Mouse (Mus musculus) midbrain, embryonic 13.5 days (tissue): ENCODE results near the gene Wfdc12. TPM values are rescaled to one million over a fixed set of nuclear protein-coding genes. Genes with fewer than 3 reads are reported as not detected.

ENCODE experiments used
- ATAC-seq: fragments of 200-750 bp; cut with Nextera tagmentation; 2 replicates; pipeline ENCODE4 v1.8.0; 2017; ENCODE audit warnings: mild to moderate bottlenecking, moderate TSS enrichment, moderate library complexity
- H3K27ac ChIP-seq: fragments of 300-500 bp; sonication (generic); 2 replicates; pipeline ENCODE4 v1.5.1; 2015; ENCODE audit warnings: inconsistent platforms, mild to moderate bottlenecking, moderate library complexity
- H3K27me3 ChIP-seq: fragments of 300-500 bp; sonication (generic); 2 replicates; pipeline ENCODE4 v1.6.1; 2015; ENCODE audit warnings: mild to moderate bottlenecking, inconsistent platforms
- H3K36me3 ChIP-seq: fragments of 300-500 bp; sonication (generic); 2 replicates; pipeline ENCODE4 v1.6.1; 2015; ENCODE audit warnings: mild to moderate bottlenecking, inconsistent platforms
- H3K4me1 ChIP-seq: fragments of 300-500 bp; sonication (generic); replicated peaks from 2 replicates; pipeline ENCODE4 v1.6.1; 2015; ENCODE audit warnings: inconsistent platforms
- H3K4me2 ChIP-seq: fragments of 300-500 bp; sonication (generic); replicated peaks from 2 replicates; pipeline ENCODE4 v1.6.1; 2015; ENCODE audit warnings: moderate library complexity, mild to moderate bottlenecking, inconsistent platforms
- H3K4me3 ChIP-seq: fragments of 300-500 bp; sonication (generic); replicated peaks from 2 replicates; pipeline ENCODE4 v1.5.1; 2015; ENCODE audit warnings: mild to moderate bottlenecking, inconsistent platforms
- H3K9ac ChIP-seq: fragments of 300-500 bp; sonication (generic); replicated peaks from 2 replicates; pipeline ENCODE4 v1.6.1; 2015; ENCODE audit warnings: mild to moderate bottlenecking, inconsistent platforms
- H3K9me3 ChIP-seq: fragments of 300-500 bp; sonication (generic); 2 replicates; pipeline ENCODE4 v1.6.1; 2016; ENCODE audit warnings: mild to moderate bottlenecking, inconsistent platforms
- WGBS: fragments of 180-500 bp; shearing (Covaris S2); methylation state at CpG from one replicate; pipeline ENCODE4 v1.1.7; 2015; 5-methylcytosine and 5-hydroxymethylcytosine counted together
- polyA plus RNA-seq: library from polyadenylated mRNA; unstranded; fragments of >200 nt; fragmentation: Nextera tagmentation; extraction: Ambion mirVana; gene quantifications from 2 replicates; pipeline ENCODE4 v1.2.1, GENCODE M21; 2015

The Wfdc12 gene
- polyA plus RNA-seq, 1 experiment from 2014 or later = not detected

DNA sequence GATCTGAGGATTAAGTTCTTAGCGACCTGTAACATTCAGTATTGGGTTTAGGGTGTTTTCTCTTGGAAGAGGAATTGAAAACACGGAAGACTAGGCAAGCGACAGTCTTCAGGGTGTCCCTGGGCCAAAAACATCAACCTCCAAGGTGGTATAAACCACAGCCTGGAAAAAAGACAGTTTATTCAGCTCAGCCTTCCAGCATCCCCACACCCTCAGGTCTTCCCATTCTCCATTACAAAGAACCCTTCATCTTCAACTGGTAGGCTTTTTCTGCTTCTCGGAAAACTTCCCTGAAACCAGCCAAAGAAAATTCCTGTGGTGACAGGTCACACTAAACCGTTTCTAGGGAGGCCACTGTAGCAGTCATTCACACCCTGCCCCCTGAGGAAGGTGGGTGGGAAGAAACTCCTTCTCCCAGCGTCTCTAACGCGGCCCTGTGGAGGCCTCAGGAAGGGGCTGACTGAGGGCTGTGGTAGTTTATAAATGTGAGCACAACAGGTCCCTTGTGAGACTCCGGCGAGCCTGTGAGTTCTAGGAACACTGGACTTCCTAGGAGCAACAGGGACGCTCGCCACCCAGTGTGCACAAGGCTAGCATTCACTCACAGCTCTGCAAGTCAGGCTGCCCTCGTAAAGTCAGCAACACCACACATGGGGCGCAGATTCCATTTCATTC lies 40.2 kb downstream of the Wfdc12 start:
- ATAC-seq = no peak
- H3K9me3 ChIP-seq = no peaks in the 10 kb centered on the region

DNA sequence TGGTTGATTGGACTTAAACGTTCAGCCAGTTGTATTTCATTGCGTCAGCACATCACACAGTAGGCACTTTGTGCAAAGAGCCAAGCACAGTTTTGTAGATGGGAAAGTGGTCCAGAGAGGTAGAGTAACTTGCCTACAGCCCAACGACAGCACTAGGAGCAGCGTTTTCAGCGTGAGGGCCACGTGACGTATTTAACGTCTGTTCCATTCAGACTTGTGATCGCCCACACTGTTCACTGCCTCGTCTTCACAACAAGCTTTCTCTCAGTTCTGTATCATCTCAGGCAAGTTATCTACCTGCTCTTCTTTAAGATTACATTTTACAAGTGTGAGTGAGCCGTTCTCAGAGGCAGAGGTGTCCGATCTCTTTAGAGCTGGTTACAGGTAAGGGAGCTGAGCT lies 43.9 kb downstream of the Wfdc12 start:
- Histone ChIP-seq H3K9ac (no peak overlapping the region), H3K36me3 (peaks cover 12% of the 10 kb centered on the region; the same call in 1 of the 2 replicates), H3K4me1 (0 out of 2 replicates have a peak, but pooled peaks cover 3% of the 10 kb centered on the region), H3K4me3 (no peak overlapping the region), H3K27me3 (no peaks in the 10 kb centered on the region), H3K27ac (no peak overlapping the region), H3K9me3 (no peaks in the 10 kb centered on the region), H3K4me2 (no peak overlapping the region)
- ATAC-seq = no peak
- 96% methylated on average over 12 of the region's 12 CpGs for WGBS

More for the DNA sequence above, 40.2 kb downstream of the Wfdc12 start:
- H3K4me2 ChIP-seq = no peak overlapping the region
- H3K27ac ChIP-seq = no peak overlapping the region
- no peak overlapping the region for H3K9ac ChIP-seq
- H3K36me3 ChIP-seq = peaks cover 41% of the 10 kb centered on the region
- 53% methylated on average over 14 of the region's 14 CpGs for WGBS
- H3K4me3 ChIP-seq = no peak overlapping the region
- no peaks in the 10 kb centered on the region for H3K27me3 ChIP-seq
- H3K4me1 ChIP-seq = no peaks in the 10 kb centered on the region

DNA sequence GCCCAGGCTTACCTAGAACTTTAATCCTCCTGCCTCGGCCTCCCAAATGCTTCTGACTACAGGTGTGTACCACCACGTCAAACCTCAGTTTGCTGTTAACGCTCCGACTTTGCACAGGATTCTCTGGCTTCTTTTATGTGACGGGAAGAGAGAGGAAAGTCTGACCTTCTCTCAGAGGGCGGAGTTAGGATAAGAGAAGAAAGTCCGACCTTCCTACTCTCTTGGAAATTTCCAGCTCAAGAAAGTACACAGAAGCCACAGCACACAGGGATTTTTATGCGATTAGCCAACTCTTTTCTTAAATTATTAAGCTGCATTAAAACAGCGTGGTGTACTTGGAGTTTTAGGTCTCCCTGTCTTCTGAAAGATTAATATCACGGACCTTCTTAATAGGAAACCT lies 45.9 kb downstream of the Wfdc12 start:
- H3K27ac ChIP-seq = no peak overlapping the region
- 0 out of 2 replicates have a peak, but pooled peaks cover 3% of the 10 kb centered on the region for H3K4me1 ChIP-seq
- no peak overlapping the region for H3K9ac ChIP-seq
- H3K4me3 ChIP-seq = no peak overlapping the region
- no peak for ATAC-seq
- 0 out of 2 replicates have a peak, but pooled peaks cover 7% of the 10 kb centered on the region for H3K36me3 ChIP-seq
- no peaks in the 10 kb centered on the region for H3K9me3 ChIP-seq
- H3K4me2 ChIP-seq = no peak overlapping the region
- 82% methylated on average over 10 of the region's 10 CpGs for WGBS
- H3K27me3 ChIP-seq = no peaks in the 10 kb centered on the region

DNA sequence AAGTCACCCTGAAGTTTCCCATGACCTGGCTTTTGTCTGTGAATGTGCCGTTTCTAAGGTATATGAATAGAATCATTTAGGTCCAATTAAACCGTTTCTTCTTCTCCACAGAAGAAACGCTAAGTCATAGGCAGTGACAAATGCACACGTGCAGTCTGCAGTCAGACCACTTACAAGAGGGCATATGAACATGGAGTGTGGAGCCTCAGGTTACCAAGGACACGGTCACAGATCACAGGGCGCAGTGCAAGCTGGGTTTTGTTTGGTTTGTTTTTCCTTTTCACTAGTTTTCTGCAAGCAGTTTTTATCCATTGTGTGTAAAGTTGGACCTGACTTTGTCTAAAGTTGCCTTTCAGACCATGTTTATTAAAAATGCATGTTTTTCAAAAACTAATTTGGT lies 46.4 kb downstream of the Wfdc12 start:
- WGBS = 58% methylated on average over 6 of the region's 6 CpGs
- Histone ChIP-seq H3K27ac (no peak overlapping the region), H3K4me2 (no peak overlapping the region), H3K36me3 (0 out of 2 replicates have a peak, but pooled peaks cover 7% of the 10 kb centered on the region), H3K9me3 (no peaks in the 10 kb centered on the region), H3K27me3 (no peaks in the 10 kb centered on the region), H3K4me1 (0 out of 2 replicates have a peak, but pooled peaks cover 3% of the 10 kb centered on the region), H3K4me3 (no peak overlapping the region), H3K9ac (no peak overlapping the region)
- no peak for ATAC-seq

DNA sequence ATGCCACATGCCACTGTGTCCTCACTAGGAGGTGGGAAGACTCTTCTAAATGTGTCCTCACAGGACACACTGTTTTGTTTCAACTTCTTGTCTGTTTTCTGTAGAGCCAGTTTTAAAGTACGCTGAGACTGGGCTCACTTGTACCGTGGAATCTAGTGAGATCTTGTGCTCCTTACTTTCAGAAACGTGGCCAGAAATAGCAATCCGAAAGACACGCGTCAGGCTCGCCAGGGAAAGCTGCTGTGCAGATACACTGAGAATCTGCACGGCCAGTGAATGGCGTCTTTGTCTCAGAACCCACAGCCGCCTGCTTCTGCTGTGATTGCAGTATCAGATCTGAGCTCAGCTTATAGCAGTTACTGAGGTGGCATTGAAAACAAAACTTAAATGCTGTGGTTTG lies 48.4 kb downstream of the Wfdc12 start:
- H3K4me2 ChIP-seq = no peak overlapping the region
- H3K36me3 ChIP-seq = 0 out of 2 replicates have a peak, but pooled peaks cover 5% of the 10 kb centered on the region
- H3K27ac ChIP-seq = no peak overlapping the region; the same call in none of the 2 replicates
- WGBS = 60% methylated on average over 10 of the region's 10 CpGs
- no peak overlapping the region for H3K9ac ChIP-seq
- H3K9me3 ChIP-seq = no peaks in the 10 kb centered on the region
- H3K4me3 ChIP-seq = no peak overlapping the region
- no peak for ATAC-seq
- H3K4me1 ChIP-seq = peaks cover 9% of the 10 kb centered on the region; the same call in 1 of the 2 replicates
- H3K27me3 ChIP-seq = no peaks in the 10 kb centered on the region

Other genes starting within 250 kb of the Wfdc12 start
- 401 and 431 TPM in 2 replicates for gene Ywhab, start 195.6 kb downstream of the Wfdc12 start, polyA plus RNA-seq
- 1.1 and 1.8 TPM in 2 replicates for gene Pabpc1l, start 165.2 kb downstream of the Wfdc12 start, polyA plus RNA-seq
- 27.0 and 28.3 TPM in 2 replicates for gene Stk4, start 120.3 kb downstream of the Wfdc12 start, polyA plus RNA-seq
- 44.2 and 48.4 TPM in 2 replicates for gene Tomm34, start 119.4 kb downstream of the Wfdc12 start, polyA plus RNA-seq
- 0.16 and 0.23 TPM in 2 replicates for gene Kcns1, start 19.5 kb downstream of the Wfdc12 start, polyA plus RNA-seq
- gene Wfdc5, start 7.9 kb downstream of the Wfdc12 start, polyA plus RNA-seq = not detected in 2 replicates
- not detected in 2 replicates for gene Wfdc15a, start 9.5 kb upstream of the Wfdc12 start, polyA plus RNA-seq
- not detected in 2 replicates for gene Wfdc15b, start 31.1 kb upstream of the Wfdc12 start, polyA plus RNA-seq
- gene Svs2, start 47.9 kb upstream of the Wfdc12 start, polyA plus RNA-seq = not detected in 2 replicates
- gene Svs3b, start 66.0 kb upstream of the Wfdc12 start, polyA plus RNA-seq = not detected in 2 replicates
- gene Svs4, start 87.9 kb upstream of the Wfdc12 start, polyA plus RNA-seq = not detected in 2 replicates
- not detected in 2 replicates for gene Svs3a, start 98.7 kb upstream of the Wfdc12 start, polyA plus RNA-seq
- not detected in 2 replicates for gene Svs6, start 126.1 kb upstream of the Wfdc12 start, polyA plus RNA-seq
- gene Svs5, start 142.1 kb upstream of the Wfdc12 start, polyA plus RNA-seq = not detected in 2 replicates
- 0.36 TPM in 1 of 2 replicates, not detected in the other for gene Slpi, start 198.5 kb upstream of the Wfdc12 start, polyA plus RNA-seq
- not detected in 2 replicates for gene Rbpjl, start 212.5 kb upstream of the Wfdc12 start, polyA plus RNA-seq
- gene Matn4, start 214.6 kb upstream of the Wfdc12 start, polyA plus RNA-seq = 0.26 and 0.39 TPM in 2 replicates